Mouse (Mus musculus) gastrocnemius, postnatal 14 days (tissue): ENCODE measurements around the gene Inca1. TPM values are rescaled to one million over a fixed set of nuclear protein-coding genes. Genes with fewer than 3 reads are reported as not detected.
A peak's percentile ranks its signal among the peaks of the same experiment; 100 is the strongest.

Source experiments
- DNase-seq: peaks from one replicate; pipeline ENCODE4 v3.0.0; 2021; ENCODE audit warnings: mixed read lengths
- intact Hi-C: fragments of 180-260 bp; cut with DNase I; formaldehyde crosslinking; loops from one replicate; pipeline ENCODE4 v1.15.1; 2025; ENCODE audit warnings: low total_unique reads
- long read RNA-seq, 2 experiments: library from polyadenylated mRNA; stranded (forward); transcript quantifications; one replicate each; pipeline ENCODE4 v2.0.0; 2021
- total RNA-seq, 2 experiments: library from RNA; stranded (reverse); gene quantifications; 2 replicates each; pipeline ENCODE4 v1.2.3; 2021

Gene Inca1
- 1 to 10 TPM; 2.5 to 3.3 TPM for total RNA-seq
- long read RNA-seq, experiment 1, partial matches to known transcripts = 0 of 3 reads
- long read RNA-seq, experiment 1, other reads (novel, unspliced or antisense) = 0 of 3 reads
- long read RNA-seq, experiment 2, partial matches to known transcripts = 0 of 1 reads
- long read RNA-seq, experiment 2, other reads (novel, unspliced or antisense) = 1 of 1 reads

GRCm38 (mm10) chr11:70699722-70700556, at the start of gene Inca1, which contains the start of gene Kif1c:
TSS of gene Inca1 (minus strand) at chr11:70700155.
TSS of gene Kif1c (plus strand) at chr11:70700548.
- DNase-seq = peak; percentile 95
- intact Hi-C loops = no loop called here

GRCm38 (mm10) chr11:70747876-70748545, 48.1 kb upstream of the Inca1 start:
- intact Hi-C loops = no loop called here
- DNase-seq = no peak

- intact Hi-C loops = no loop called here
- no peak for DNase-seq
Measured at GRCm38 (mm10) chr11:70745636-70746035, 45.7 kb upstream of the Inca1 start.

GRCm38 (mm10) chr11:70742581-70743459, 42.9 kb upstream of the Inca1 start:
- DNase-seq = no peak
- intact Hi-C loops = no loop called here

GRCm38 (mm10) chr11:70742117-70742516, 42.2 kb upstream of the Inca1 start:
- no peak for DNase-seq
- intact Hi-C loops = no loop called here

GRCm38 (mm10) chr11:70741603-70742002, 41.6 kb upstream of the Inca1 start:
- DNase-seq = no peak
- intact Hi-C loops = no loop called here

GRCm38 (mm10) chr11:70737749-70738148, 37.8 kb upstream of the Inca1 start:
- intact Hi-C loops = no loop called here

GRCm38 (mm10) chr11:70733256-70733655, 33.3 kb upstream of the Inca1 start:
- no peak for DNase-seq
- intact Hi-C loops = no loop called here

More at GRCm38 (mm10) chr11:70737749-70738148, 37.8 kb upstream of the Inca1 start:
- DNase-seq = no peak

- intact Hi-C loops = no loop called here
- no peak for DNase-seq
Measured at GRCm38 (mm10) chr11:70731178-70731577, 31.2 kb upstream of the Inca1 start.

- DNase-seq = no peak
- intact Hi-C loops = no loop called here
Measured at GRCm38 (mm10) chr11:70730427-70731038, 30.6 kb upstream of the Inca1 start.

- DNase-seq = no peak
Measured at GRCm38 (mm10) chr11:70727385-70727784, 27.4 kb upstream of the Inca1 start.

GRCm38 (mm10) chr11:70726585-70726984, 26.6 kb upstream of the Inca1 start:
- DNase-seq = no peak
- intact Hi-C loops = no loop called here

More at GRCm38 (mm10) chr11:70727385-70727784, 27.4 kb upstream of the Inca1 start:
- intact Hi-C loops = no loop called here

- intact Hi-C loops = no loop called here
- DNase-seq = no peak
Measured at GRCm38 (mm10) chr11:70724706-70725105, 24.8 kb upstream of the Inca1 start.

GRCm38 (mm10) chr11:70721072-70721471, 21.1 kb upstream of the Inca1 start:
- no peak for DNase-seq
- intact Hi-C loops = no loop called here

GRCm38 (mm10) chr11:70720567-70720966, 20.6 kb upstream of the Inca1 start:
- no peak for DNase-seq

GRCm38 (mm10) chr11:70718481-70718880, 18.5 kb upstream of the Inca1 start:
- no peak for DNase-seq
- intact Hi-C loops = no loop called here

More at GRCm38 (mm10) chr11:70720567-70720966, 20.6 kb upstream of the Inca1 start:
- intact Hi-C loops = no loop called here

- intact Hi-C loops = no loop called here
Measured at GRCm38 (mm10) chr11:70715832-70716231, 15.9 kb upstream of the Inca1 start.

GRCm38 (mm10) chr11:70713222-70713621, 13.3 kb upstream of the Inca1 start:
- no peak for DNase-seq
- intact Hi-C loops = no loop called here

More at GRCm38 (mm10) chr11:70715832-70716231, 15.9 kb upstream of the Inca1 start:
- DNase-seq = no peak

- intact Hi-C loops = no loop called here
- DNase-seq = no peak
Measured at GRCm38 (mm10) chr11:70711026-70711425, 11.1 kb upstream of the Inca1 start.
